Mouse (Mus musculus): Measurements from ENCODE around the gene Plekhh2.
A peak's percentile ranks its signal among the peaks of the same experiment; 100 is the strongest.
"Not testable (repeated sequence)": the region's sequence is repeated elsewhere in the genome, so short reads cannot be mapped to it uniquely, and the experiment has no call there.

Gene Plekhh2

DNA sequence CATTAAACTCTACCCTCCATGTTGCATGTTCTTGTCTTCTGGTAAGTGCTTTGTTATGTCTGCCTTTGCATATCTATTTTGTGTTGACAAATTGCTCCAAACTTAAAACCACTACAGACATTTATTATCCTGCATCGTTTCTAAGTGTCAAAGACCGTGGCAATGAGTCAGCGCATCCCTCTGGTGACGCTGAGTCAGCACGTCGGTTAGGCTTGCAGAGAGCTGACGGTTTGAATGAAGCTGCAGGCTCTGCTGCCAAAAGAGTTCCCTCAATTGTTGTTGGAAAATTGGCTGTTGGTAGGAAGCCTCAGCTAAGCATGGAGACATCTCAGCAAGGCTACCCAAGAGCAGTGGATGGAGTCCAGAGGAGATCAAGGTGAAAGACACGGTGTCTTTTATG lies 28.9 kb downstream of the Plekhh2 start:
- no peak for TF ChIP-seq POU5F1 (IDR thresholded peaks at IDR 0.05; ENCODE audit: borderline replicate concordance, low read length)
- peaks cover 15% of the 10 kb centered on the region for H3K9me3 ChIP-seq (ENCODE audit: low read length)
- no peaks in the 10 kb centered on the region for H3K4me1 ChIP-seq (replicated peaks; ENCODE audit: low read depth, low read length)
- H3K36me3 ChIP-seq (ENCODE audit: insufficient read depth, low read length), result no peaks in the 10 kb centered on the region
- H3K4me3 ChIP-seq (replicated peaks; ENCODE audit: low read length), result no peak overlapping the region
- H3K27me3 ChIP-seq (ENCODE audit: insufficient read depth, low read length), result no peaks in the 10 kb centered on the region

GRCm38 (mm10) chr17:84550902-84551877 lies 39.5 kb downstream of the Plekhh2 start:
- no peak for TF ChIP-seq NANOG (IDR thresholded peaks at IDR 0.05; ENCODE audit: borderline replicate concordance, low read length)
- no peak for TF ChIP-seq POU5F1 (IDR thresholded peaks at IDR 0.05; ENCODE audit: borderline replicate concordance, low read length)
- H3K9me3 ChIP-seq (ENCODE audit: low read length), result no peaks in the 10 kb centered on the region
- H3K4me3 ChIP-seq (replicated peaks; ENCODE audit: low read length), result no peak overlapping the region
- H3K27me3 ChIP-seq (ENCODE audit: insufficient read depth, low read length), result peaks cover 2% of the 10 kb centered on the region; the same call in 1 of the 2 replicates
- H3K36me3 ChIP-seq (ENCODE audit: insufficient read depth, low read length), result no peaks in the 10 kb centered on the region
- no peaks in the 10 kb centered on the region for H3K4me1 ChIP-seq (replicated peaks; ENCODE audit: low read depth, low read length)

DNA sequence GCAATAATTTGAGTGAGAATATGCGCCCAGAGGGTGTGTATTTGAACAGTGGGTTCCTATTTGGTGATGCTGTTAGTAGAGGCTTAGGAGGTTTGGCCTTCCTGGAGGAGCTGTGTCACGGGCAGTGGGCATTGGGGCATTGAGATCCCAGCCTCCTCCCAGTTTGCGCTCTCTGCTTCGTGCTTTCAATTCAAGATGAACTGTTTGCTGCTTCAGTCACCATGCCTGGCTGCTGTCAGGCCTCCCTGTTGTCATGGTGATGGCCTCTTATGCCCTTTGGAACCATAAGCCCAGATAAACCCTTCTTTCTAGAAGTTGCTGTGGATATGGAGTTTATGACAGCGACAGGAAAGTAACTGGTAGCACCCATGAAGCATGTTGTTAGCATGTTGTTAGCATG lies 40.5 kb downstream of the Plekhh2 start:
- Histone ChIP-seq H3K27me3 (ENCODE audit: insufficient read depth, low read length) (peaks cover 2% of the 10 kb centered on the region; the same call in 1 of the 2 replicates), H3K36me3 (ENCODE audit: insufficient read depth, low read length) (no peaks in the 10 kb centered on the region), H3K4me1 (replicated peaks; ENCODE audit: low read depth, low read length) (no peaks in the 10 kb centered on the region), H3K4me3 (replicated peaks; ENCODE audit: low read length) (no peak overlapping the region), H3K9me3 (ENCODE audit: low read length) (no peaks in the 10 kb centered on the region)
- TF ChIP-seq POU5F1 (IDR thresholded peaks at IDR 0.05; ENCODE audit: borderline replicate concordance, low read length) (no peak), CTCF (conservative IDR thresholded peaks at IDR 0.05; ENCODE audit: low read length) (no peak), NANOG (IDR thresholded peaks at IDR 0.05; ENCODE audit: borderline replicate concordance, low read length) (no peak)

GRCm38 (mm10) chr17:84564264-84564663 lies 52.6 kb downstream of the Plekhh2 start:
- H3K9me3 ChIP-seq (ENCODE audit: low read length); H3K4me3 ChIP-seq (replicated peaks; ENCODE audit: low read length); H3K27me3 ChIP-seq (ENCODE audit: insufficient read depth, low read length); H3K36me3 ChIP-seq (ENCODE audit: insufficient read depth, low read length): not testable (repeated sequence)
- H3K4me1 ChIP-seq (replicated peaks; ENCODE audit: low read depth, low read length), result peaks cover 21% of the 10 kb centered on the region

DNA sequence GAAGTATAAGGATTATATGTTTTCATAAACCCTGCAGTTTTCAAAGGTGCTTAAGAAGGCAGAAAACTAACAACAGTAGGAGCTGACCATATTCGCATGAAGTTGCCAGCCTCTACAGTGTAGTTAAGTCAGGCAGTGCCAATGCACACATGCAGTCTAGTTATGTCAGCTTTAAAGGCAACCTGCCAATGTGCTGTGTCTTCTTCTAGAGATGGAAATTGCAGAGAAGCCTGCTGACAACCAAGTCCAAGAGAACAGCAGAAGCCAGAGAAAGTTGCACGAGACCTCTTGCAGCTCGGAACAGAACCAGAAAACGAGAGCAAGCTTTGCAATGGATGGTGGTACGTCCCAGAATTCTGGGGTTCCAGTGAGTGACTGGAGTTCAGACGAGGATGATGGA lies 54.1 kb downstream of the Plekhh2 start:
- TF ChIP-seq POU5F1 (IDR thresholded peaks at IDR 0.05; ENCODE audit: borderline replicate concordance, low read length) (no peak), NANOG (IDR thresholded peaks at IDR 0.05; ENCODE audit: borderline replicate concordance, low read length) (no peak), CTCF (conservative IDR thresholded peaks at IDR 0.05; ENCODE audit: low read length) (no peak)
- Histone ChIP-seq H3K4me3 (replicated peaks; ENCODE audit: low read length) (no peak overlapping the region), H3K9me3 (ENCODE audit: low read length) (no peaks in the 10 kb centered on the region), H3K4me1 (replicated peaks; ENCODE audit: low read depth, low read length) (peaks cover 21% of the 10 kb centered on the region), H3K36me3 (ENCODE audit: insufficient read depth, low read length) (no peaks in the 10 kb centered on the region), H3K27me3 (ENCODE audit: insufficient read depth, low read length) (peaks cover 9% of the 10 kb centered on the region)

DNA sequence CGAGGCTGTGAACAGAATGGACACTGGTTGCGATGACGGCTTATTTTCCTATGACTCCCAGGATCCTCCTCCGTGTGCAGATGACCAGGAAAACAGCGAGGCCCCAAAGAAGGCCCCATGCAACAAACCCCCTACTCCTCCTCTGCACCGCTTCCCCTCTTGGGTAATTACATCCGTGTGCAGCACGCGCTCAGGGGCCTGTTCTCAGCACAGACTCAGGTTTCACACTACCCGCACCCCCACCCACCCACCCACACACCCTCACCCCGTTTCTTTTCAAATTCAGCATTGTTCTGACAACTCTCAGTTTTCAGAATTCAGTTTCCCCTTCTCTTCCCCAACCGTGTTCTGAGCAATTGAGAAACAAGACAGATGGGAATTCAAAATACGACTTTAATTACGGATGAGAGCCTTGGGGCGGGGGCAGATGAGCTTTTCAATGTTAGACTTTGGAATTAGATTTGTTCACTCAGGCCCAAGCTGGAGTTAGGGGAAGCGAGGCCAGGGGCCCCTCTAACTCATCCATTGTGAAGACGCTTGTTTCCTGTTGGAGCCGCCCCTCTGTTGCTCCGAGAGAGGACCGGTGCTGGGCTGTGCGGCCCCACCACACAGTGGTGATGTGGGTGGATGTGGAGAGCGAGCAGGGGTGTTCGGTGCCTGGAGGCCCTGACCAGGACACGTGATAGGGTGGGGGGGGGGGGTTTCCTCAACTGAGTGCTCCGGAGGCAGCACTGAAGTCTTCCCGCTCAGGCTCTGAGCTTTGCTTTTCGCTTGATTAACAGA lies 55.3 kb downstream of the Plekhh2 start:
- no peaks in the 10 kb centered on the region for H3K36me3 ChIP-seq (ENCODE audit: insufficient read depth, low read length)
- H3K4me3 ChIP-seq (replicated peaks; ENCODE audit: low read length), result peak overlapping the region; percentile 50
- H3K4me1 ChIP-seq (replicated peaks; ENCODE audit: low read depth, low read length), result peaks cover 26% of the 10 kb centered on the region
- H3K27me3 ChIP-seq (ENCODE audit: insufficient read depth, low read length), result peaks cover 9% of the 10 kb centered on the region
- TF ChIP-seq CTCF (conservative IDR thresholded peaks at IDR 0.05; ENCODE audit: low read length), result no peak
- no peak for TF ChIP-seq NANOG (IDR thresholded peaks at IDR 0.05; ENCODE audit: borderline replicate concordance, low read length)
- no peak for TF ChIP-seq POU5F1 (IDR thresholded peaks at IDR 0.05; ENCODE audit: borderline replicate concordance, low read length)
- H3K9me3 ChIP-seq (ENCODE audit: low read length), result no peaks in the 10 kb centered on the region

DNA sequence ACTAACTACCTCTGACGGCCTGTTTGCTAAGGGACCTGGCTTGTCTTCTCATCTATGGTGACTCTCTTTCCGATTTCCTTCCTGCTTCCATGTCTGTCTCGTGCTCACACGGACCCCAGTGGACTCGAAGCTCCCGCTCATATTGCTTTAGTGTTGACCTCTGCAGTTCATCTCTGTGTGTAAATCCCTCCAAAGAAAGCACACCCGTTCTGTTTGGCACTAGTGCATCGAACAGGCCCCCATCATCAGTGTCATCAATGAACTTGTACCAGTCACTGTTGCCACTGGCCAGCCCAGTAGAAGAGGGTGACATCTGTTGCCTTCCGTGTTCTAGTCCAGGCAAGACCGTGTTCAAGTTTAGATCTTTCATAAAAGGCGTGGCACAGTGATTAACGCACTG lies 57.1 kb downstream of the Plekhh2 start:
- peaks cover 35% of the 10 kb centered on the region for H3K4me1 ChIP-seq (replicated peaks; ENCODE audit: low read depth, low read length)

GRCm38 (mm10) chr17:84569770-84570169 lies 58.1 kb downstream of the Plekhh2 start:
- Histone ChIP-seq H3K27me3 (ENCODE audit: insufficient read depth, low read length) (peaks cover 9% of the 10 kb centered on the region), H3K36me3 (ENCODE audit: insufficient read depth, low read length) (no peaks in the 10 kb centered on the region), H3K9me3 (ENCODE audit: low read length) (no peaks in the 10 kb centered on the region), H3K4me1 (replicated peaks; ENCODE audit: low read depth, low read length) (peaks cover 45% of the 10 kb centered on the region), H3K4me3 (replicated peaks; ENCODE audit: low read length) (no peak overlapping the region)
- TF ChIP-seq CTCF (conservative IDR thresholded peaks at IDR 0.05; ENCODE audit: low read length), result no peak
- TF ChIP-seq NANOG (IDR thresholded peaks at IDR 0.05; ENCODE audit: borderline replicate concordance, low read length), result no peak
- no peak for TF ChIP-seq POU5F1 (IDR thresholded peaks at IDR 0.05; ENCODE audit: borderline replicate concordance, low read length)

More for the DNA sequence above, 57.1 kb downstream of the Plekhh2 start:
- H3K9me3 ChIP-seq (ENCODE audit: low read length), result no peaks in the 10 kb centered on the region
- peaks cover 9% of the 10 kb centered on the region for H3K27me3 ChIP-seq (ENCODE audit: insufficient read depth, low read length)
- TF ChIP-seq NANOG (IDR thresholded peaks at IDR 0.05; ENCODE audit: borderline replicate concordance, low read length) (no peak), CTCF (conservative IDR thresholded peaks at IDR 0.05; ENCODE audit: low read length) (no peak), POU5F1 (IDR thresholded peaks at IDR 0.05; ENCODE audit: borderline replicate concordance, low read length) (no peak)
- no peak overlapping the region for H3K4me3 ChIP-seq (replicated peaks; ENCODE audit: low read length)
- no peaks in the 10 kb centered on the region for H3K36me3 ChIP-seq (ENCODE audit: insufficient read depth, low read length)
